21 mouse cellular contexts compared by ENCODE assay signal in the genomic region with DNA sequence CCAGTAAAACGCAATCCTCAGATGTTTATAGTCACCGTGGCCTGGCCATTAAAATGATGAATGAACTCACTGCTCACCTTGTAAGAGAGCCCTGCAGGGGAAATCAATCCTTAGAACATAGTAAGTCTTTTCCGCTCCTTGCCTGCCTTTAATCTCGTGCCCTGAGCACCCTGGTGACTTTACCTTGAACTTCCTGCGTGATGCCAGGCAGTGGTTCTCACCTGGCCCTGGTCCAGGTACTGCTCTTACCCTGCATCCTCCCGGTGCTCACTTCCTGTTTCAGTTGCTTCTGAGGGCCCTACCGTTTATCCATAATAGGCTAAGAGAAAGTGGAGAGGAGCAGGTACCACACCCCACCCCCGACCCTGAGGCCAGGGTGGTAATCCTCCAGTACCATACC.
DNase-seq lines count a peak whose midpoint lies in the region; ATAC-seq lines count a peak whose summit lies in the region.
"Had no signal": no experiment of that assay in that cellular context is flagged by ENCODE, and none has a peak within 500 bp of the region (broad histone marks: within the 10 kb centered on the region; RNA-seq: fewer than 3 reads in every experiment).

No protein-coding gene starts in this region.

- no peak for ATAC-seq in hindbrain, embryonic 13.5 days (ENCODE audit: low FRiP score)
- no peak for ATAC-seq in hindbrain, embryonic 14.5 days (ENCODE audit: low FRiP score)
- ATAC-seq in midbrain, embryonic 11.5 days (ENCODE audit: low FRiP score) = no peak
- ATAC-seq in midbrain, embryonic 16.5 days = no peak
- peak; percentile 35; the same call in 1 of the 2 replicates for ATAC-seq in neural tube, embryonic 15.5 days (ENCODE audit: low FRiP score)
- ATAC-seq: forebrain, embryonic 13.5 days; intestine, postnatal 0 days had no signal

- no peaks in the 10 kb centered on the region for H3K27me3 ChIP-seq in hindbrain, embryonic 13.5 days
- H3K27me3 ChIP-seq in hindbrain, embryonic 14.5 days (ENCODE audit: control insufficient read depth, insufficient read depth, low read length) = no peaks in the 10 kb centered on the region
- no peaks in the 10 kb centered on the region for H3K27me3 ChIP-seq in midbrain, embryonic 11.5 days (ENCODE audit: control insufficient read depth, insufficient read depth, low read length)
- no peaks in the 10 kb centered on the region for H3K27me3 ChIP-seq in midbrain, embryonic 16.5 days (ENCODE audit: control insufficient read depth, insufficient read depth, low read depth, low read length)
- no peaks in the 10 kb centered on the region for H3K27me3 ChIP-seq in neural tube, embryonic 15.5 days (replicated peaks)
- H3K27me3 ChIP-seq: embryonic facial prominence, embryonic 12.5 days; forebrain, embryonic 13.5 days; limb, embryonic 13.5 days; liver, embryonic 13.5 days; midbrain, embryonic 12.5 days had no signal

- H3K4me1 ChIP-seq in hindbrain, embryonic 13.5 days (replicated peaks) = peaks cover 6% of the 10 kb centered on the region
- no peaks in the 10 kb centered on the region for H3K4me1 ChIP-seq in hindbrain, embryonic 14.5 days (replicated peaks; ENCODE audit: control insufficient read depth, insufficient read depth, low read length)
- H3K4me1 ChIP-seq in midbrain, embryonic 11.5 days (ENCODE audit: control insufficient read depth, insufficient read depth, low read length) = no peaks in the 10 kb centered on the region
- H3K4me1 ChIP-seq in midbrain, embryonic 16.5 days (ENCODE audit: control insufficient read depth, insufficient read depth, low read length) = no peaks in the 10 kb centered on the region
- H3K4me1 ChIP-seq in neural tube, embryonic 15.5 days = peaks cover 22% of the 10 kb centered on the region
- H3K4me1 ChIP-seq: liver, embryonic 13.5 days; midbrain, embryonic 12.5 days had no signal

- WGBS in hindbrain, embryonic 13.5 days = 77% methylated on average over 8 of the region's 8 CpGs
- WGBS in hindbrain, embryonic 14.5 days = 72% methylated on average over 8 of the region's 8 CpGs
- 84% methylated on average over 8 of the region's 8 CpGs for WGBS in midbrain, embryonic 11.5 days
- 81% methylated on average over 8 of the region's 8 CpGs for WGBS in midbrain, embryonic 16.5 days
- WGBS in neural tube, embryonic 15.5 days = 61% methylated on average over 8 of the region's 8 CpGs

- no peak overlapping the region for H3K9ac ChIP-seq in hindbrain, embryonic 13.5 days
- H3K9ac ChIP-seq in hindbrain, embryonic 14.5 days = no peak overlapping the region
- no peak overlapping the region for H3K9ac ChIP-seq in midbrain, embryonic 11.5 days (ENCODE audit: low read length)
- H3K9ac ChIP-seq in midbrain, embryonic 16.5 days (ENCODE audit: low read depth, low read length) = no peak overlapping the region
- no peak overlapping the region for H3K9ac ChIP-seq in neural tube, embryonic 15.5 days (replicated peaks)
- H3K9ac ChIP-seq: embryonic facial prominence, embryonic 12.5 days; forebrain, embryonic 13.5 days; limb, embryonic 13.5 days; liver, embryonic 13.5 days; midbrain, embryonic 12.5 days had no signal

- H3K9me3 ChIP-seq in hindbrain, embryonic 13.5 days = no peaks in the 10 kb centered on the region
- H3K9me3 ChIP-seq in hindbrain, embryonic 14.5 days (ENCODE audit: control insufficient read depth, low read length) = no peaks in the 10 kb centered on the region
- no peaks in the 10 kb centered on the region for H3K9me3 ChIP-seq in midbrain, embryonic 11.5 days (ENCODE audit: control insufficient read depth, low read length)
- 0 out of 2 replicates have a peak, but pooled peaks cover 2% of the 10 kb centered on the region for H3K9me3 ChIP-seq in midbrain, embryonic 16.5 days (replicated peaks; ENCODE audit: control insufficient read depth, low read length, poor library complexity, severe bottlenecking)
- H3K9me3 ChIP-seq in neural tube, embryonic 15.5 days (replicated peaks) = no peaks in the 10 kb centered on the region
- H3K9me3 ChIP-seq: embryonic facial prominence, embryonic 12.5 days; liver, embryonic 13.5 days; midbrain, embryonic 12.5 days had no signal

- 0 out of 2 replicates have a peak overlapping the region, but pooled peaks have one; percentile 8 for H3K27ac ChIP-seq in hindbrain, embryonic 13.5 days
- H3K27ac ChIP-seq in hindbrain, embryonic 14.5 days = no peak overlapping the region
- no peak overlapping the region for H3K27ac ChIP-seq in midbrain, embryonic 11.5 days (ENCODE audit: low read depth, low read length)
- H3K27ac ChIP-seq in midbrain, embryonic 16.5 days (ENCODE audit: low read length) = no peak overlapping the region
- H3K27ac ChIP-seq in neural tube, embryonic 15.5 days (replicated peaks) = peak overlapping the region; percentile 42
- H3K27ac ChIP-seq: embryonic facial prominence, embryonic 12.5 days; forebrain, embryonic 13.5 days; limb, embryonic 13.5 days; liver, embryonic 13.5 days; midbrain, embryonic 12.5 days; stomach, postnatal 0 days had no signal

- DNase-seq in adrenal gland, adult (ENCODE audit: inconsistent age in 2 of 2, low spot score in 1 of 2) = peak; percentile 30 to 69
- no peak for DNase-seq in adrenal gland, postnatal 4 days (ENCODE audit: low spot score in 2 of 2)
- no peak for DNase-seq in hindbrain, embryonic 14.5 days (ENCODE audit: low spot score)
- DNase-seq in midbrain, embryonic 11.5 days (ENCODE audit: low spot score, missing footprints) = peak; percentile 39
- DNase-seq in urinary bladder, adult 18-20 months (ENCODE audit: low spot score in 2 of 2) = no peak
- DNase-seq: cerebellum, adult 18-20 months; cerebellum, postnatal 14 days; liver, embryonic 13.5 days; lung, adult 2 months; lung, postnatal 14 days; thymus, adult 2 months; thymus, postnatal 4 days had no signal

- H3K4me2 ChIP-seq in hindbrain, embryonic 13.5 days = no peak overlapping the region
- H3K4me2 ChIP-seq in hindbrain, embryonic 14.5 days (replicated peaks) = no peak overlapping the region
- H3K4me2 ChIP-seq in midbrain, embryonic 11.5 days = no peak overlapping the region
- no peak overlapping the region for H3K4me2 ChIP-seq in midbrain, embryonic 16.5 days (ENCODE audit: low read length)
- no peak overlapping the region for H3K4me2 ChIP-seq in neural tube, embryonic 15.5 days
- H3K4me2 ChIP-seq: embryonic facial prominence, embryonic 12.5 days; forebrain, embryonic 13.5 days; limb, embryonic 13.5 days; liver, embryonic 13.5 days; midbrain, embryonic 12.5 days had no signal

- no peaks in the 10 kb centered on the region for H3K36me3 ChIP-seq in hindbrain, embryonic 13.5 days
- no peaks in the 10 kb centered on the region for H3K36me3 ChIP-seq in hindbrain, embryonic 14.5 days (replicated peaks; ENCODE audit: control insufficient read depth, insufficient read depth)
- H3K36me3 ChIP-seq in midbrain, embryonic 11.5 days (ENCODE audit: control insufficient read depth, insufficient read depth, low read length) = no peaks in the 10 kb centered on the region
- no peaks in the 10 kb centered on the region for H3K36me3 ChIP-seq in midbrain, embryonic 16.5 days (ENCODE audit: control insufficient read depth, insufficient read depth, low read length)
- no peaks in the 10 kb centered on the region for H3K36me3 ChIP-seq in neural tube, embryonic 15.5 days
- H3K36me3 ChIP-seq: embryonic facial prominence, embryonic 12.5 days; liver, embryonic 13.5 days; midbrain, embryonic 12.5 days had no signal

- H3K4me3 ChIP-seq in hindbrain, embryonic 13.5 days = no peak overlapping the region
- H3K4me3 ChIP-seq in hindbrain, embryonic 14.5 days (replicated peaks; ENCODE audit: low read length) = no peak overlapping the region
- no peak overlapping the region for H3K4me3 ChIP-seq in midbrain, embryonic 11.5 days (ENCODE audit: low read depth, low read length)
- H3K4me3 ChIP-seq in midbrain, embryonic 16.5 days (ENCODE audit: low read depth, low read length) = no peak overlapping the region
- no peak overlapping the region for H3K4me3 ChIP-seq in neural tube, embryonic 15.5 days (replicated peaks)
- H3K4me3 ChIP-seq: embryonic facial prominence, embryonic 12.5 days; forebrain, embryonic 13.5 days; limb, embryonic 13.5 days; liver, embryonic 13.5 days; midbrain, embryonic 12.5 days had no signal

Comparison
In these comparisons a context has a peak if more than half of its experiments do, and no peak if none do; other contexts are left out.
1. DNase-seq: peak in adrenal gland, adult (2 of 2) and midbrain, embryonic 11.5 days (single experiment); none in adrenal gland, postnatal 4 days (0 of 2), hindbrain, embryonic 14.5 days (single experiment) and urinary bladder, adult 18-20 months (0 of 2).
2. H3K27ac ChIP-seq: peak in hindbrain, embryonic 13.5 days (single experiment) and neural tube, embryonic 15.5 days (single experiment); none in hindbrain, embryonic 14.5 days (single experiment), midbrain, embryonic 11.5 days (single experiment) and midbrain, embryonic 16.5 days (single experiment).